Mouse (Mus musculus) cortical plate, adult 2 months (tissue): ENCODE measurements at regions not wholly inside any gene's neighbourhood (a gene's known extent, or its start where the extent isn't known, plus 50 kb on each side); places are given as distances from the start of the nearest gene placed in this dataset.

ENCODE experiments used
- H3K27ac ChIP-seq: fragments of 200-500 bp; 2 replicates; pipeline ENCODE4 v1.5.1; 2012; ENCODE audit warnings: low read length, control low read depth, inconsistent platforms; ENCODE audit not compliant: insufficient read depth
- H3K4me1 ChIP-seq: fragments of 200-500 bp; 2 replicates; pipeline ENCODE4 v1.6.1; 2011; ENCODE audit warnings: low read length; ENCODE audit not compliant: control insufficient read depth, insufficient read depth
- H3K4me3 ChIP-seq: fragments of 200-500 bp; 2 replicates; pipeline ENCODE4 v1.5.1; 2011; ENCODE audit warnings: mild to moderate bottlenecking, low read length, control low read depth; ENCODE audit not compliant: insufficient read depth
- CTCF ChIP-seq: fragments of 200-500 bp; IDR thresholded peaks from 2 replicates; pipeline ENCODE4 v1.5.1; 2011; ENCODE audit warnings: mild to moderate bottlenecking, control low read depth, low read length; ENCODE audit not compliant: insufficient read depth; ENCODE audit errors: extremely low read depth
- POLR2A ChIP-seq: fragments of 200-500 bp; IDR thresholded peaks from 2 replicates; pipeline ENCODE4 v1.6.1; 2011; ENCODE audit warnings: mild to moderate bottlenecking, low read length, control low read depth; ENCODE audit not compliant: insufficient read depth; ENCODE audit errors: extremely low read depth

DNA sequence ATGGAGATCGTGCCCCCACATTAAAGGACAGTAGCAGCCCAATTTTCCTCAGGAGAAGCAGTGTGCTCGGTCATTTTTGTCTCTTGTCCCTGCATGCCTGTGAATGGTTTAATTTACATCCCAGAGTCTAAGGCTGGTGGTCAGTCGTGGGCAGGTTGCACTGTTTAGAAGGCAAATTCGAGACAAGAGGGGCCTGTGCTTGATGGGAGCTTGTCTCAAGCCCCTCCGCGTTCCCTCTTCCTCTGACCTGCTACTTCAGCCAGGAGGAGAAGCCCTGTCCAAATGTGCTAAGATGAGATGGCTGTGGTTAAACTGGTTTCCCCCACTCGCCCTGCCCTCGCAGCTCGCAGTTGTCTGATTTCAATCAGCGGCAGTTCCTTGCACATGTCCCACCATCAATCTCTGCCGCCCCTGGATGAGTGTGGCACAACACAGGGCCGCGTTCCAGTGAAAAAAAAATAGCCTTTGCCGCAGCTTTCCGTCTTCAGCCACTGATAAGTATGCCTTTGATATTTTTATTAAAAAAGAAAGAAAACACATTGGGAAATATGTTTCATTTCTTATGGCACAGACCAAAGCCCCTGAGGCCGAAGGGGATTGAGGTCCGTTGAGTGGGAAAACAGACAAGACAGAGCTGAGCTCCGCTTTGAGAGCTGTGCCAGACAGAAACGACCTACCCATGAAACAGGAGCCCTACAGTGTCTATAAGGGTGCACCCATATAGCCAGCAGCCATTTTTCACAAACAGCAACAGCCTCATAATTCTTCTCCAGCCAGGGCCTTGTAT, 99.5 kb upstream of the Eya4 start:
- H3K4me1 ChIP-seq, result no peaks in the 10 kb centered on the region
- H3K27ac ChIP-seq, result no peak overlapping the region
- no peak overlapping the region for H3K4me3 ChIP-seq
- TF ChIP-seq POLR2A, result no peak
- TF ChIP-seq CTCF, result no peak

- Histone ChIP-seq H3K4me1 (no peaks in the 10 kb centered on the region), H3K27ac (no peak overlapping the region), H3K4me3 (no peak overlapping the region)
- TF ChIP-seq CTCF (no peak), POLR2A (no peak)
These were observed 98.6 kb upstream of the Eya4 start for GRCm38 (mm10) chr10:23448976-23449859.

DNA sequence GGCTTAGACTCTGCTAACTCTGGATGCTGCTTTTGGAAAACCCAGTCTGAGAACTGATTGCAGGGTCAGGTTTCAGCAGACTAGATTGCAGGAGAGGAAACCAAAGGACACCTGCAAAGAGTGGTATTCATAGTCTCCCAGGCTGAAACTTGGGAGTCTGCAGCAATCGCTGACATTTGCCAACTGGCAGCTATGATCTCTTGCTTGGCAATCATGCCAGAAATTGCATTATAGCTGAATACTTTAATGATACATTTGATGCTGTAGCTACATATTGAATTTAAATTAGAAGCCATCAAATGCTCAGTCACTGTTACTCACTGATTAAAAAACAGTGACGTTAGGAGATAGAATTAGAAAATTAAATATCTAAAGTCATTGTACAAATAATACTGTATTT, 79.8 kb upstream of the Eya4 start:
- no peak for TF ChIP-seq CTCF
- no peak for TF ChIP-seq POLR2A
- H3K4me1 ChIP-seq, result no peaks in the 10 kb centered on the region
- no peak overlapping the region for H3K27ac ChIP-seq
- H3K4me3 ChIP-seq, result no peak overlapping the region

DNA sequence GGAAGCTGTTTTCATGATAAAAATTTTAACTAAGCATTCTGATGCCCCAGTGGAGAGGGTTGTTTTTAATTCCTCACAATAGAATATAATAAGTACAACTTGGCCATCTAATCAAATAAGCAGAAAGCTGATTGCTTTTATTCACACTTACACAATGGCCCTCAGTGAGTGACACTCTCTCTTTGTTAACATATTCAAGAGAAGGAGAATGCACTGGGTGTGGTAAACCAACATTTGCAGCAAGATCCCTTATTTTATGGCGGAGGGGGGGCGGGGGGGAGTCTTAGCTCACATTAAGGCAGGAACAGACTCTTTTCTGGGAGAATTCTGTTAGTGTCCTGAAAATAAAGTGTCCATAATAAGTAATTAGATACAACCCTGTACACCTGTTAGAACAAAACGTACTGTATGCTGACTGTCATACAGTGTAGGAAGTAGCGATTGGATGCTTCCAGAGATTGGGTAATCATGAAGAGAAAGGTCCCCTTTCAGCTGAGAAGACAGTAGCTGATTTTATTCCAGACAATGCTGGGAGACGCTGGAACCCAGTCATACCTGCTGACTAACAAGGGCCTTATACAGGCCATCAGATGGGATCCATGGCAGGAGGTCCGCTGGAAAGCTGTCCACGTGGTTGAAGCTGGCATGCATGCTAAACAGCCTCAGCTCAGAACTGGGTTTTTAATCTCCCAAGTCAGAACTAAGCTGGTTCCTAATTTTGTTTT, 63.4 kb upstream of the Eya4 start:
- no peak for TF ChIP-seq POLR2A
- TF ChIP-seq CTCF, result no peak
- Histone ChIP-seq H3K27ac (no peak overlapping the region), H3K4me1 (no peaks in the 10 kb centered on the region), H3K4me3 (no peak overlapping the region)

- TF ChIP-seq POLR2A (no peak), CTCF (0 out of 2 replicates have a peak, but pooled peaks have one; percentile 5)
- Histone ChIP-seq H3K4me3 (no peak overlapping the region), H3K27ac (no peak overlapping the region), H3K4me1 (no peaks in the 10 kb centered on the region)
These were observed 52.9 kb upstream of the Eya4 start for GRCm38 (mm10) chr10:23403351-23403938.
